Comparison of ENCODE assay signal across 8 mouse cellular contexts in genomic region chr12:3427067-3427889, GRCm38 (mm10). TPM values are rescaled to one million over a fixed set of nuclear protein-coding genes. Genes with fewer than 3 reads are reported as not detected.
DNase-seq lines count a peak whose midpoint lies in the region; ATAC-seq and TF ChIP-seq lines count a peak whose summit lies in the region.

No protein-coding gene starts in this region.

- no peak for TF ChIP-seq POLR2A in ES-Bruce4 (IDR thresholded peaks at IDR 0.05; ENCODE audit: insufficient read depth, low read length)

- TF ChIP-seq EP300 in ES-Bruce4 (IDR thresholded peaks at IDR 0.05; ENCODE audit: insufficient read depth, low read depth, low read length): no peak
- TF ChIP-seq EP300 in heart, postnatal 0 days (IDR thresholded peaks at IDR 0.05; ENCODE audit: low read depth): no peak
- TF ChIP-seq EP300 in stomach, postnatal 0 days (optimal IDR thresholded peaks at IDR 0.05): no peak

- no peaks in the 10 kb centered on the region for H3K27me3 ChIP-seq in ES-Bruce4 (ENCODE audit: control insufficient read depth, insufficient read depth, low read length, poor library complexity, severe bottlenecking)
- H3K27me3 ChIP-seq in forebrain, embryonic 13.5 days: no peaks in the 10 kb centered on the region
- no peaks in the 10 kb centered on the region for H3K27me3 ChIP-seq in heart, postnatal 0 days (ENCODE audit: control insufficient read depth, insufficient read depth, low read length)
- no peaks in the 10 kb centered on the region for H3K27me3 ChIP-seq in liver, embryonic 16.5 days (ENCODE audit: control insufficient read depth, insufficient read depth, low read depth, low read length)
- H3K27me3 ChIP-seq in neural tube, embryonic 12.5 days (replicated peaks): no peaks in the 10 kb centered on the region
- H3K27me3 ChIP-seq in stomach, postnatal 0 days (ENCODE audit: control insufficient read depth, insufficient read depth, low read length): no peaks in the 10 kb centered on the region

- under 1% methylated on average over 65 of the region's 65 CpGs for WGBS in forebrain, embryonic 13.5 days
- WGBS in heart, postnatal 0 days: under 1% methylated on average over 65 of the region's 65 CpGs
- under 1% methylated on average over 61 of the region's 65 CpGs for WGBS in liver, embryonic 16.5 days (ENCODE audit: insufficient replicate concordance)
- WGBS in neural tube, embryonic 12.5 days: under 1% methylated on average over 65 of the region's 65 CpGs
- under 1% methylated on average over 65 of the region's 65 CpGs for WGBS in stomach, postnatal 0 days

- no peaks in the 10 kb centered on the region for H3K9me3 ChIP-seq in ES-Bruce4 (replicated peaks; ENCODE audit: control insufficient read depth, insufficient read depth, low read length, poor library complexity, severe bottlenecking)
- no peaks in the 10 kb centered on the region for H3K9me3 ChIP-seq in forebrain, embryonic 13.5 days (replicated peaks)
- no peaks in the 10 kb centered on the region for H3K9me3 ChIP-seq in heart, postnatal 0 days (replicated peaks; ENCODE audit: control insufficient read depth, low read length)
- H3K9me3 ChIP-seq in liver, embryonic 16.5 days (replicated peaks; ENCODE audit: control insufficient read depth, low read length): no peaks in the 10 kb centered on the region
- no peaks in the 10 kb centered on the region for H3K9me3 ChIP-seq in neural tube, embryonic 12.5 days
- no peaks in the 10 kb centered on the region for H3K9me3 ChIP-seq in stomach, postnatal 0 days (ENCODE audit: control insufficient read depth, low read length)

- peak overlapping the region; percentile 93 for H3K9ac ChIP-seq in ES-Bruce4 (ENCODE audit: low read depth, poor library complexity, severe bottlenecking)
- H3K9ac ChIP-seq in forebrain, embryonic 13.5 days: peak overlapping the region; percentile 90
- H3K9ac ChIP-seq in heart, postnatal 0 days (replicated peaks; ENCODE audit: low read depth, low read length): peak overlapping the region; percentile 92
- H3K9ac ChIP-seq in liver, embryonic 16.5 days (ENCODE audit: low read depth, low read length): peak overlapping the region; percentile 99
- peak overlapping the region; percentile 91 for H3K9ac ChIP-seq in neural tube, embryonic 12.5 days
- H3K9ac ChIP-seq in stomach, postnatal 0 days (ENCODE audit: low read length): peak overlapping the region; percentile 99

- H3K36me3 ChIP-seq in ES-Bruce4 (ENCODE audit: control insufficient read depth, insufficient read depth, low read length, poor library complexity, severe bottlenecking): peaks cover 14% of the 10 kb centered on the region
- peaks cover 7% of the 10 kb centered on the region for H3K36me3 ChIP-seq in forebrain, embryonic 13.5 days (ENCODE audit: poor library complexity, severe bottlenecking)
- H3K36me3 ChIP-seq in heart, postnatal 0 days (replicated peaks; ENCODE audit: control insufficient read depth, insufficient read depth, low read length): no peaks in the 10 kb centered on the region
- H3K36me3 ChIP-seq in liver, embryonic 16.5 days (ENCODE audit: control insufficient read depth, insufficient read depth): no peaks in the 10 kb centered on the region
- H3K36me3 ChIP-seq in neural tube, embryonic 12.5 days: peaks cover 6% of the 10 kb centered on the region
- no peaks in the 10 kb centered on the region for H3K36me3 ChIP-seq in stomach, postnatal 0 days (ENCODE audit: control insufficient read depth, insufficient read depth, low read length)

- H3K27ac ChIP-seq in ES-Bruce4 (ENCODE audit: insufficient read depth, low read length): peak overlapping the region; percentile 68
- H3K27ac ChIP-seq in forebrain, embryonic 13.5 days: peak overlapping the region; percentile 95
- peak overlapping the region; percentile 99 for H3K27ac ChIP-seq in heart, postnatal 0 days (ENCODE audit: low read depth)
- H3K27ac ChIP-seq in liver, embryonic 16.5 days (ENCODE audit: low read length): peak overlapping the region; percentile 98
- peak overlapping the region; percentile 91 for H3K27ac ChIP-seq in neural tube, embryonic 12.5 days
- H3K27ac ChIP-seq in stomach, postnatal 0 days (replicated peaks): peak overlapping the region; percentile 100

- peak overlapping the region; percentile 91 for H3K4me3 ChIP-seq in ES-Bruce4 (ENCODE audit: low read depth, low read length)
- H3K4me3 ChIP-seq in forebrain, embryonic 13.5 days: peak overlapping the region; percentile 93
- peak overlapping the region; percentile 89 for H3K4me3 ChIP-seq in heart, postnatal 0 days (ENCODE audit: low read depth, low read length)
- H3K4me3 ChIP-seq in liver, embryonic 16.5 days (ENCODE audit: low read depth, low read length): peak overlapping the region; percentile 98
- H3K4me3 ChIP-seq in neural tube, embryonic 12.5 days: peak overlapping the region; percentile 89
- H3K4me3 ChIP-seq in stomach, postnatal 0 days (ENCODE audit: low read depth, low read length): peak overlapping the region; percentile 98

- peak; percentile 74 for DNase-seq in heart, postnatal 0 days (ENCODE audit: low spot score)
- DNase-seq in kidney, postnatal 36 days: peak; percentile 70 to 77
- DNase-seq in stomach, postnatal 0 days (ENCODE audit: low spot score): peak; percentile 90

- H3K4me1 ChIP-seq in ES-Bruce4 (ENCODE audit: control insufficient read depth, insufficient read depth, low read length): peaks cover 2% of the 10 kb centered on the region
- peaks cover 20% of the 10 kb centered on the region for H3K4me1 ChIP-seq in forebrain, embryonic 13.5 days
- H3K4me1 ChIP-seq in heart, postnatal 0 days (ENCODE audit: control insufficient read depth, insufficient read depth): peaks cover 17% of the 10 kb centered on the region
- H3K4me1 ChIP-seq in liver, embryonic 16.5 days (ENCODE audit: control insufficient read depth, low read depth, low read length): peaks cover 29% of the 10 kb centered on the region
- peaks cover 14% of the 10 kb centered on the region; the same call in 1 of the 2 replicates for H3K4me1 ChIP-seq in neural tube, embryonic 12.5 days
- H3K4me1 ChIP-seq in stomach, postnatal 0 days (replicated peaks; ENCODE audit: control insufficient read depth, insufficient read depth): no peaks in the 10 kb centered on the region

- ATAC-seq in cerebellum, adult (ENCODE audit: insufficient number of reproducible peaks, low FRiP score, low TSS enrichment): peak; percentile 54
- peak; percentile 65 for ATAC-seq in forebrain, embryonic 13.5 days
- ATAC-seq in heart, postnatal 0 days (ENCODE audit: insufficient read depth, low read depth): peak; percentile 42
- peak; percentile 39 for ATAC-seq in liver, embryonic 16.5 days (ENCODE audit: low read depth)
- peak; percentile 67 for ATAC-seq in neural tube, embryonic 12.5 days (ENCODE audit: low FRiP score, low read depth)
- ATAC-seq in stomach, postnatal 0 days (ENCODE audit: low FRiP score, low TSS enrichment): peak; percentile 77

- H3K4me2 ChIP-seq in forebrain, embryonic 13.5 days: peak overlapping the region; percentile 64
- peak overlapping the region; percentile 76 for H3K4me2 ChIP-seq in heart, postnatal 0 days (ENCODE audit: low read depth, low read length)
- H3K4me2 ChIP-seq in liver, embryonic 16.5 days (ENCODE audit: low read depth, low read length): peak overlapping the region; percentile 90
- peak overlapping the region; percentile 71 for H3K4me2 ChIP-seq in neural tube, embryonic 12.5 days (replicated peaks)
- H3K4me2 ChIP-seq in stomach, postnatal 0 days (replicated peaks; ENCODE audit: low read depth): peak overlapping the region; percentile 68

- no peak for TF ChIP-seq CTCF in ES-Bruce4 (IDR thresholded peaks at IDR 0.05; ENCODE audit: low read depth, low read length)
- no peak for TF ChIP-seq CTCF in heart, postnatal 0 days (IDR thresholded peaks at IDR 0.05; ENCODE audit: low read depth)
- no peak; the same call in 1 of the 2 replicates for TF ChIP-seq CTCF in stomach, postnatal 0 days (IDR thresholded peaks at IDR 0.05; ENCODE audit: low read depth)

RNA-seq across cellular contexts. Expression of gene Asxl2, which starts 0.6 kb away (rescaled TPM):
- 60.7 and 60.9 TPM in 2 replicates for polyA plus RNA-seq in ES-Bruce4 (2011; ENCODE audit: insufficient read depth, insufficient read length, low read depth, missing spikeins)
- 17.0 and 18.1 TPM in 2 replicates for polyA plus RNA-seq in forebrain, embryonic 13.5 days (2015; fragmentation: Nextera tagmentation; extraction: Ambion mirVana)
- 16.1 and 17.5 TPM in 2 replicates for total RNA-seq in heart, postnatal 0 days (2014; rRNA removed; ENCODE audit: low replicate concordance)
- polyA plus RNA-seq in heart, postnatal 0 days (2015; fragmentation: Nextera tagmentation; extraction: Ambion mirVana): 8.6 and 9.5 TPM in 2 replicates
- polyA plus RNA-seq in liver, embryonic 16.5 days (2015; fragmentation: Nextera tagmentation; extraction: Ambion mirVana): 8.7 and 10.3 TPM in 2 replicates
- polyA plus RNA-seq in neural tube, embryonic 12.5 days (2016; fragmentation: Nextera tagmentation; extraction: Ambion mirVana): 16.0 and 16.8 TPM in 2 replicates
- 6.9 and 8.0 TPM in 2 replicates for polyA plus RNA-seq in stomach, postnatal 0 days (2015; fragmentation: Nextera tagmentation; extraction: Ambion mirVana)

Comparison
In these comparisons a context has a peak if more than half of its experiments do, and no peak if none do; other contexts are left out.
1. Peak in every context shown above with its lines: DNase-seq, ATAC-seq, H3K4me3 ChIP-seq and H3K27ac ChIP-seq.